Mouse (Mus musculus): ENCODE measurements around the gene Srcin1.

GRCm38 (mm10) chr11:97463991-97464390 is 112.0 kb downstream of the Srcin1 start:
- TF ChIP-seq POLR2A (IDR thresholded peaks at IDR 0.05; ENCODE audit: borderline replicate concordance, extremely low read depth, low read depth, low read length) (no peak), CTCF (IDR thresholded peaks at IDR 0.05; ENCODE audit: insufficient read depth, low read length) (no peak)

All from lung, adult 2 months (tissue).